Mouse (Mus musculus) testis, adult 2 months (tissue): ENCODE data around the gene Ugt1a10.

Experiments
- CTCF ChIP-seq: fragments of 200-500 bp; IDR thresholded peaks from 2 replicates; pipeline ENCODE4 v1.5.1; 2012; ENCODE audit warnings: low read depth, mild to moderate bottlenecking, inconsistent platforms, low read length, moderate library complexity; ENCODE audit not compliant: control insufficient read depth, insufficient read depth, insufficient replicate concordance
- POLR2A ChIP-seq: fragments of 200-500 bp; IDR thresholded peaks from 2 replicates; pipeline ENCODE4 v1.6.1; 2012; ENCODE audit warnings: low read depth, mild to moderate bottlenecking, inconsistent platforms, low read length, moderate library complexity; ENCODE audit not compliant: control insufficient read depth

DNA sequence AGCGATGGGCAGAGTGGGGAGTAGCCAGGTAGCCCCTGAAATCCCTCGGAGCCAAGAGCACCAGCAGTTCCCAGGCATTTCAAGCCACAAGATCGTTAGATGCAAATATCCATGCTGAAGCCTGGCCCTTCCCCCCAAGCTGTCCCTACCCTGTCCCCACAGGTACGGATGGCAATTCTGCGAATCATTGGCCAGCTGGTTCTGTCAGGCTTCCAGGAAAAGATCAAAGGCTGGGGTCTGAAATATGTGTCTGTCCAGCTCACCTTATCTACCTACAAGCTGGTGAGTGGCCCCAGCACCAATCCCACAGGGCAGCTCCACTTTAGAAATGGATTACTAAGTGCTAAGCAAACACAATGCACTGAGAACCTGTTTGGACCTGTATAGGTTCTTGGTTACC, 182.1 kb downstream of the Ugt1a10 start:
- no peak for TF ChIP-seq POLR2A
- TF ChIP-seq CTCF = no peak
